Mouse (Mus musculus): ENCODE measurements around the gene Cpt1a.

- no peak for TF ChIP-seq POLR2A (IDR thresholded peaks at IDR 0.05; ENCODE audit: insufficient read length, low read depth)
- no peak for TF ChIP-seq TCF12 (IDR thresholded peaks at IDR 0.05; ENCODE audit: insufficient read depth, poor library complexity, severe bottlenecking)
- TF ChIP-seq CEBPB (IDR thresholded peaks at IDR 0.05; ENCODE audit: insufficient read depth, poor library complexity, severe bottlenecking): no peak
- TF ChIP-seq POLR2AphosphoS2 (IDR thresholded peaks at IDR 0.05; ENCODE audit: insufficient read length, low read depth): no peak
Observed at GRCm38 (mm10) chr19:3388629-3389057, 66.5 kb downstream of the Cpt1a start, which contains the start of gene Tesmin.

Measured in myocyte (in vitro differentiated cells).